Mouse (Mus musculus) heart, postnatal 4 days (tissue): Measurements from ENCODE around the gene H2-Q7. TPM values are rescaled to one million over a fixed set of nuclear protein-coding genes. Genes with fewer than 3 reads are reported as not detected.
A peak's percentile ranks its signal among the peaks of the same experiment; 100 is the strongest.
"Not testable (repeated sequence)": the region's sequence is repeated elsewhere in the genome, so short reads cannot be mapped to it uniquely, and the experiment has no call there.

Experiments
- DNase-seq: peaks from one replicate; pipeline ENCODE4 v3.0.0; 2021
- total RNA-seq, 2 experiments: library from RNA; stranded (reverse); gene quantifications; 2 replicates each; pipeline ENCODE4 v1.2.3; 2021

The H2-Q7 gene
- total RNA-seq, 2 experiments from 2014 or later = 0.69 to 0.92 TPM

- not testable (repeated sequence) for DNase-seq
Measured at GRCm38 (mm10) chr17:35437386-35437936, 1.5 kb upstream of the H2-Q7 start.

- not testable (repeated sequence) for DNase-seq
Measured at GRCm38 (mm10) chr17:35438395-35438794, 560 bp upstream of the H2-Q7 start.

DNA sequence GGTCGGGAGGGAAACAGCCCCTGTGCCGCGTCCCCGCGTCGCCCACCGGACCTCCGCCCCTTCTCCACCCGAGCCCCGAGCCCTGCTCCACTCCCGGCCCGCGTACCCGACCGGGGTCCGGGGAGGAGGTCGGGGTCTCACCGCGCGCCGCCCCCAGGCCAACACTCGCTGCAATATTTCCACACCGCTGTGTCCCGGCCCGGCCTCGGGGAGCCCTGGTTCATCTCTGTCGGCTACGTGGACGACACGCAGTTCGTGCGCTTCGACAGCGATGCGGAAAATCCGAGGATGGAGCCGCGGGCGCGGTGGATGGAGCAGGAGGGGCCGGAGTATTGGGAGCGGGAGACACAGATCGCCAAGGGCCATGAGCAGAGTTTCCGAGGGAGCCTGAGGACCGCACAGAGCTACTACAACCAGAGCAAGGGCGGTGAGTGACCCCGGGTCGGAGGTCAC is 366 bp downstream of the H2-Q7 start:
- peak; percentile 26 for DNase-seq

DNA sequence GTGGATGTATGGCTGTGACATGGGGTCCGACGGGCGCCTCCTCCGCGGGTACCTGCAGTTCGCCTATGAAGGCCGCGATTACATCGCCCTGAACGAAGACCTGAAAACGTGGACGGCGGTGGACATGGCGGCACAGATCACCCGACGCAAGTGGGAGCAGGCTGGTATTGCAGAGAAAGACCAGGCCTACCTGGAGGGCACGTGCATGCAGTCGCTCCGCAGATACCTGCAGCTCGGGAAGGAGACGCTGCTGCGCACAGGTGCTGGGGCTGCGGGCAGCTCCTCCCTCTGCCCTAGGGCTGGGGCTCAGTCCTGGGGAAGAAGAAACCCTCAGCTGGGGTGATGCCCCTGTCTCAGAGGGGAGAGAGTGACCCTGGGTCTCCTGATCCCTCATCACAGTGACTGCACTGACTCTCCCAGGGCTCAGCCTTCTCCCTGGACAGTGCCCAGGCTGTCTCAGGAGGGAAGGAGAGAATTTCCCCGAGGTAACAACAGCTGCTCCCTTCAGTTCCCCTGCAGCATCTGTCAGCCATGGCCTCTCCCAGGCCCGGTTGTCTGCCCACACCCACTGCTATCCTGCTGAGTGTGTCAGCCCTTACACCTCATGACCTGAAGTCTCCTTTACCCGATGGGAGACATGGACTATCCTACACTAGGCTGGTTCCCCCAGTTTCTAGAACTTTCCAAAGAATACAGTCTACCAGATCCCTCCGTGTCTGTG is 1.1 kb downstream of the H2-Q7 start:
- not testable (repeated sequence) for DNase-seq

GRCm38 (mm10) chr17:35442376-35442775 is 3.4 kb downstream of the H2-Q7 start:
- not testable (repeated sequence) for DNase-seq

GRCm38 (mm10) chr17:35444510-35444909 is 5.6 kb downstream of the H2-Q7 start:
- not testable (repeated sequence) for DNase-seq

DNA sequence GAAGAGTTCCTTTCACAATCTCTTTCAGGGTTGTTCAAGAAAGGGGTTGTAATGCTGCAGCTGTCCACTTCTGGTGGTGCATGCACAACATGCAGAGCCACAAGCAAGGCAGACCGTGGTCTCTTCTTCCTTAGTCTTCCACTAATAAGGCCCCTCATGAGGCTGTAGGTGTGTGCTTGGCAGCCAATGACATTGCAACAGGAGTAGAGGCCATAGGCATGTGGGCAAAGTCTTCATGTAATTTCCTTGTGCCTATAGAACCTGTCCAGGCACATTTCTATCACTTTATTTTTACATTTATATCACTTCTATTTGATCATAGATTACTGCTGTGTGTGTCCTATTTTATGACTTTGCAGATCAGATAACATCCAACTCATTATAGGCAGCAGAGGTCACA is 19.3 kb downstream of the H2-Q7 start:
- not testable (repeated sequence) for DNase-seq

- not testable (repeated sequence) for DNase-seq
Measured at GRCm38 (mm10) chr17:35460513-35461341, 21.8 kb downstream of the H2-Q7 start.

DNA sequence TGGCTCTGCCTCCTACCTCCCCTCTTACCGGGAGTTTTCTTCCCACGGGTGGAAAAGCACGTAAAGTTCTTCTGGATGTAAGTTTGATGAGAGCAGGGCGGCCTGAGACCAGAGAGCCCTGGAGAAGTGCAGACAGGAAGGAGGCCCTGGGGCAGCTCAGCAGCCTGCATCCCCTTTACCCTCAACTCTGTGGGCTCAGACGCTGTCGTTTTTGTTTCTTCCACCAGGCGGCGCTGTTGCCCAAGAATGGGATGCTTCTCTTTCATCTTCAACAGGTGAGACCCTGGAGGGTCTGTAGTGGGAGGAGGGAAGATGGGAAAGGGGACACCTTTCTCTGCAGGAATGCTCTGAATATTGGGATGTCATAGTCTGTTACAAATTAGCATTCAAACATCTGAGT is 26.7 kb downstream of the H2-Q7 start:
- DNase-seq = not testable (repeated sequence)

DNA sequence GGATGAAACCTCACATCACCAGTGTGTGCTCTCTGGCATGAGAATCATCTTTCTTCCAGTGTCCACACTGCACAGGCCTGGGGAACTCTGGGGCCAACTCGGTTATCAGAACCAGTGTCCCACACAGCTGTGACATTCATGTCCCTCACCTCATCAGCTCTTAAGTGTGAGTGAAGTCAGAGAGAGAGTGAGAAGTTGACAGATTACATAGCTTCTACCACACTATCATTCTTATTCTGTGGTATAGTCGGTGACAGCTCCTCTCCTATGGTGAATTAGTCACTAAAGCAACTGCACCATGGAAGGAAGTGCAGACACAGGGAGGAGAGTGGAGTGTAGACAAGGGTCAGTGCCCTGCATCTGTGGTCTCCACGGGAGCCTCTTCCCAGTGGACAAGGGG is 30.0 kb downstream of the H2-Q7 start:
- not testable (repeated sequence) for DNase-seq

DNA sequence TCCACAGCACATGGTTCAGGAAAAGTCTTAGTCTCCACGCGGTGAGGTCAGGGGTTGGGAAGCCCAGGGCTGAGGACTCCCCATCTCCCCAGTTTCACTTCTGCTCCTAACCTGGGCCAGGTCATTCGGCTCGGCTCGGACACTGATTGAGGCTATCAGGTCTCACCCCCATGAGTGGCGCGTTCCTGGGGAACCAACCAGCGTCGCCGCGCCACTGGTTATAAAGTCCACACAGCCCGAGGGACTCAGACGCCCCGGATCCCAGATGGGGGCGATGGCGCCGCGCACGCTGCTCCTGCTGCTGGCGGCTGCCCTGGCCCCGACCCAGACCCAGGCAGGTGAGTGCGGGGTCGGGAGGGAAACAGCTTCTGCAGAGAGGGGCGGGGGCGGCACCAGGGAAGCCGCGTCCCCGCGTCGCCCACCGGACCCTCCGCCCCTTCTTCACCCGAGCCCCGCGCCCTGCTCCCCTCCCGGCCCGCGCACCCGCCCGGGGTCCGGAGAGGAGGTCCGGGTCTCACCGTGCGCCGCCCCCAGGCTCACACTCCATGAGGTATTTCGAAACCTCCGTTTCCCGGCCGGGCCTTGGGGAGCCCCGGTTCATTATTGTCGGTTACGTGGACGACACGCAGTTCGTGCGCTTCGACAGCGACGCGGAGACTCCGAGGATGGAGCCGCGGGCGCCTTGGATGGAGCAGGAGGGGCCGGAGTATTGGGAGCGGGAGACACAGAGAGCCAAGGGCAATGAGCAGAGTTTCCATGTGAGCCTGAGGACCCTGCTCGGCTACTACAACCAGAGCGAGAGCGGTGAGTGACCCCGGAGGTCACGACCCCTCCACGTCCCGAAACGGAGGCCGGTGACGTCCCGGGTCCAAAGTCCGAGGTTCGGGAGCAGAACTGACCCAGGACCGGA is 31.1 kb downstream of the H2-Q7 start, which contains the start of gene H2-Q10:
TSS of gene H2-Q10 (plus strand) at position 248 of the 910 bp plus-strand sequence.
- DNase-seq = no peak

- peak; percentile 73 for DNase-seq
Measured at GRCm38 (mm10) chr17:35484066-35484465, 45.1 kb downstream of the H2-Q7 start.

- DNase-seq = peak; percentile 53
Measured at GRCm38 (mm10) chr17:35485702-35486101, 46.7 kb downstream of the H2-Q7 start.

GRCm38 (mm10) chr17:35486726-35487125 is 47.8 kb downstream of the H2-Q7 start:
- no peak for DNase-seq

DNA sequence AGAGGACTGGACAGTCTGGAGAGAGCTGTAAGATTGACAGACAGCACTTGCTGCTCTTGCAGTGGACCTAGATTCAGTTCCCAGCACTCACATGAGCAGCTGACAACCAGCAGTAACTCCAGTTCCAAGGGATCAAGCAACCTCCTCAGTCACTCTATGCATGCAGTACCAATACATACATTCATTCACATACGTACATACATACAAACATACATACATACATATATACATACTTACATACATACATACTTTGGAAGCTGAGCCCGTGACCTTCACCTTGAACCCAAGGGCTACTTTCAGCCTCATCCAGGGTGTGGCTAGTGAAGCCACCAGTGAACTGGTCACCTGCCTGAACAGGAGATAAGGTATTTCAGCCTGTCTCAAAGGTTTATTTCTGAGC is 49.1 kb downstream of the H2-Q7 start:
- no peak for DNase-seq

DNA sequence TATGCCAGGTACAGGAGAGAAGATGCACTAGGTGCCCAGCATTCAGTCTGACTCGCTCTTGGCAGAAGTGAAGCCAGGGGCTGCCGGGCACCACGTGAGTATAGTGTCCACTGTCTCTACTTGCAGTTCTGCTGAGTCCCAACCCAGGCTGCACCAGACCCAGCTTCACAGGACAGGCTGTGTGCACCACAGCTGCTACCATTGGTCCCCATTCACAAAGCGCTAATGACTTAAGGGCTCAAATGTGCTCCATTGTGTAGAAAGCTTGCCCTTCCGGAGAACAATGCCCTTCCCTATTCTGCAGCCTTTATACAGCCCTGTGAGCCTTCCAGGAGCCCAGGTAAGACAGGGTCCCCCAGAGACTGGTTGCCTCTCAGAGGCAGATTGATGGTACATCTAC is 51.4 kb downstream of the H2-Q7 start:
- no peak for DNase-seq

Other genes with a start within 250 kb of the H2-Q7 start
- gene Ltb, start 244.7 kb upstream of the H2-Q7 start, total RNA-seq = 1 to 10 TPM in 1 of 2 experiments, under 1 TPM in 1; 0.81 to 1.0 TPM
- gene Tnf, start 237.1 kb upstream of the H2-Q7 start, total RNA-seq = 1 to 10 TPM in 1 of 2 experiments, under 1 TPM in 1; 0.76 to 1.3 TPM
- gene Lta, start 233.8 kb upstream of the H2-Q7 start, total RNA-seq = under 1 TPM; 0.26 to 0.32 TPM
- gene Gm16181, start 218.3 kb upstream of the H2-Q7 start, total RNA-seq = under 1 TPM in 1 of 2 experiments, not detected in 1; 0.52 TPM
- 1 to 10 TPM; 8.0 to 9.3 TPM for gene Atp6v1g2, start 205.5 kb upstream of the H2-Q7 start, total RNA-seq
- 10 to 100 TPM; 10.8 to 11.0 TPM for gene Nfkbil1, start 203.4 kb upstream of the H2-Q7 start, total RNA-seq
- 100 to 1,000 TPM; 221 to 230 TPM for gene Ddx39b, start 197.4 kb upstream of the H2-Q7 start, total RNA-seq
- 10 to 100 TPM; 45.9 to 50.4 TPM for gene H2-D1, start 176.4 kb upstream of the H2-Q7 start, total RNA-seq
- gene H2-Q1, start 118.8 kb upstream of the H2-Q7 start, total RNA-seq = under 1 TPM; 0.43 to 0.55 TPM
- gene H2-Q2, start 96.9 kb upstream of the H2-Q7 start, total RNA-seq = under 1 TPM; 0.64 to 0.77 TPM
- 1 to 10 TPM; 8.0 TPM for gene H2-Q4, start 59.5 kb upstream of the H2-Q7 start, total RNA-seq
- gene H2-Q6, start 14.3 kb upstream of the H2-Q7 start, total RNA-seq = under 1 TPM; 0.21 to 0.52 TPM
- gene H2-Q10, start 30.9 kb downstream of the H2-Q7 start, total RNA-seq = under 1 TPM; 0.19 to 0.36 TPM
- gene Pou5f1, start 66.9 kb downstream of the H2-Q7 start, total RNA-seq = not detected
- 10 to 100 TPM; 41.1 to 44.2 TPM for gene Tcf19, start 77.7 kb downstream of the H2-Q7 start, total RNA-seq
- 10 to 100 TPM; 11.0 to 12.5 TPM for gene Cchcr1, start 77.9 kb downstream of the H2-Q7 start, total RNA-seq
- not detected for gene Psors1c2, start 94.0 kb downstream of the H2-Q7 start, total RNA-seq
- under 1 TPM; 0.16 to 0.26 TPM for gene Cdsn, start 113.0 kb downstream of the H2-Q7 start, total RNA-seq
- not detected for gene 2300002M23Rik, start 128.3 kb downstream of the H2-Q7 start, total RNA-seq
- gene Sfta2, start 162.4 kb downstream of the H2-Q7 start, total RNA-seq = not detected
- not detected for gene Gm9573, start 187.5 kb downstream of the H2-Q7 start, total RNA-seq
- gene Mucl3, start 204.5 kb downstream of the H2-Q7 start, total RNA-seq = not detected
- 10 to 100 TPM; 29.0 to 29.2 TPM for gene Vars2, start 228.4 kb downstream of the H2-Q7 start, total RNA-seq
- 10 to 100 TPM; 19.4 to 20.9 TPM for gene Gtf2h4, start 234.6 kb downstream of the H2-Q7 start, total RNA-seq